Mouse (Mus musculus) testis, adult 2 months (tissue): ENCODE results near the gene Rnf145. TPM values are rescaled to one million over a fixed set of nuclear protein-coding genes. Genes with fewer than 3 reads are reported as not detected.

Experiments used
- H3K27ac ChIP-seq: fragments of 200-500 bp; 2 replicates; pipeline ENCODE4 v1.5.1; 2012; ENCODE audit warnings: low read depth, low read length; ENCODE audit not compliant: control insufficient read depth, insufficient read depth
- H3K27me3 ChIP-seq: fragments of 200-500 bp; 2 replicates; pipeline ENCODE4 v1.6.1; 2012; ENCODE audit warnings: mild to moderate bottlenecking, low read length, moderate library complexity; ENCODE audit not compliant: control insufficient read depth, insufficient read depth
- H3K36me3 ChIP-seq: fragments of 200-500 bp; 2 replicates; pipeline ENCODE4 v1.6.1; 2012; ENCODE audit warnings: mild to moderate bottlenecking, low read length; ENCODE audit not compliant: control insufficient read depth, insufficient read depth
- H3K4me1 ChIP-seq: fragments of 200-500 bp; 2 replicates; pipeline ENCODE4 v1.6.1; 2012; ENCODE audit warnings: low read length; ENCODE audit not compliant: control insufficient read depth, insufficient read depth
- H3K4me3 ChIP-seq: fragments of 200-500 bp; 2 replicates; pipeline ENCODE4 v1.5.1; 2012; ENCODE audit warnings: low read depth, mild to moderate bottlenecking, low read length, moderate library complexity, mixed read lengths; ENCODE audit not compliant: control insufficient read depth
- CTCF ChIP-seq: fragments of 200-500 bp; IDR thresholded peaks from 2 replicates; pipeline ENCODE4 v1.5.1; 2012; ENCODE audit warnings: low read depth, mild to moderate bottlenecking, inconsistent platforms, low read length, moderate library complexity; ENCODE audit not compliant: control insufficient read depth, insufficient read depth, insufficient replicate concordance
- POLR2A ChIP-seq: fragments of 200-500 bp; IDR thresholded peaks from 2 replicates; pipeline ENCODE4 v1.6.1; 2012; ENCODE audit warnings: low read depth, mild to moderate bottlenecking, inconsistent platforms, low read length, moderate library complexity; ENCODE audit not compliant: control insufficient read depth
- polyA plus RNA-seq: library from polyadenylated mRNA; depleted of rRNA; stranded (reverse); fragments of >200 nt; gene quantifications from 2 replicates; pipeline ENCODE4 v1.2.3, GENCODE M21; 2012

Gene Rnf145
- polyA plus RNA-seq, 1 experiment = 14.9 TPM

DNA sequence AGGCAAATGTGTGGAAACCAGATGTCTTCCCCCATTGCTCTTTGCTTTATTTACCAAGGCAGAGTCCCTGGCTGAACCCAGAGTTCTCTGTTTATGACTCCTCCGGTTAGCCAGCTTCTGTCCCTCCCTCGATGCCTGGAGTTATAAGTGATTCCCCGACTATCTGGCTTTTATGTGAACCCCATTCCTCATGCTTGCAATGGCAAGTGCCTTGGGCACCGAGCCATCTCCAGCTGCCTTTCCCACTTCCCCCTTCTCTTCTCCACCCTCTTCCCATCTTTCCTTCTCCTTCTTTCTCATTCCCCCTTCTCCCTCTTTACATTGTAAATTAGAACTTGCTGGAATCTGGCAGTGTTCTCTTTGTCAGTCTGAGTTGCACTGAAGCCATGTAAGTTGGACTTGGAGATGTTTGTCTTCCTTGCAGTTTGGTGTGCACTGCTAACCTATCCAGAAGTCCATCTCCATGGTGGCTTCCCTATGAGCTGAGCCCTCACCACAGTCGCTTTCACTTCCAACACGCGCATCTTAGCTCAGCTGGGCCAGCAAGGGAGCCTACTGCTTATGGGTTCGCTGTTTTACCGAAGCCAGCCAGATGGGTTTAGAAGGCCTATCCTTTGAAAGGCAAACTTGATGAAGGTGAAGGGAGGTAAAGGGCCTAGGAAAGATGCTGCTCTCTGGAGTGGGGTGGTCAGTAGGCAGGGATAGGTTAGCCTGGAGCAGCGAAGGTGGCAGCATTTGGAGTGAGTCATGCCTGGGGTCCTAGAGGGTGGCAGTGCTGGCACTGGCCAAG, 19.9 kb downstream of the Rnf145 start:
- Histone ChIP-seq H3K4me3 (no peak overlapping the region), H3K4me1 (no peaks in the 10 kb centered on the region; the same call in 1 of the 2 replicates), H3K27me3 (no peaks in the 10 kb centered on the region), H3K36me3 (no peaks in the 10 kb centered on the region), H3K27ac (no peak overlapping the region)
- TF ChIP-seq CTCF (no peak), POLR2A (no peak)

DNA sequence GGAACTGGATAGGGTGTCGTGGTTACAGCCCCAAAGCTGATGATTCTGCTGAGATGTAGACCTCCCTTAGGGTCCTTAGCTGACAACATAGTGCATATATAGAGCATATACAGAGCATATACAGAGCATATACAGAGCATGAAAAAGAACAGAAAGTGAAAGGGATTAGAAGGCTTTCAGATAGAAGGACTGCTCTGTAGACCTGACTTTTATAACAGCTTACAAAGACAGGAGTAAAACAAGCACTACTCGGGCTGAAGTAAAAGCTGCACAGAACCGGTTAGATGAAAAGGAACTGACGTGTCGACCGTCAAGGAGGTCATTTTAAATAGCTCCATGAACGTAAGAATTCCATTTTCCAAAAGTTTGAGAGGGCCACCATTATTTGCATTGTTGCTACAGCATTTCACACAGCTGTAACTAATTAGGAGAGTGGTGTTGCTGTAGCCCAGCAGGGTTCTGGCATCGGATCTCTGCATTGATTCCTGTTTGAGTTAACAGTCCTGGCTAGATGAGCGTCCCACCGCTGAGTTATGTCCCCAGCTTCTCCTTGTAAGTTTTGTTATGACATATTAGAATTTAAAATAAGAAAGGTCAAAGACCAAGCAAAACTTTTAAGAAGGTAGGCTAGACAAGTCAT, 20.6 kb downstream of the Rnf145 start:
- Histone ChIP-seq H3K27ac (no peak overlapping the region), H3K36me3 (no peaks in the 10 kb centered on the region), H3K27me3 (no peaks in the 10 kb centered on the region), H3K4me3 (no peak overlapping the region), H3K4me1 (no peaks in the 10 kb centered on the region; the same call in 1 of the 2 replicates)
- TF ChIP-seq POLR2A = no peak
- no peak for TF ChIP-seq CTCF

DNA sequence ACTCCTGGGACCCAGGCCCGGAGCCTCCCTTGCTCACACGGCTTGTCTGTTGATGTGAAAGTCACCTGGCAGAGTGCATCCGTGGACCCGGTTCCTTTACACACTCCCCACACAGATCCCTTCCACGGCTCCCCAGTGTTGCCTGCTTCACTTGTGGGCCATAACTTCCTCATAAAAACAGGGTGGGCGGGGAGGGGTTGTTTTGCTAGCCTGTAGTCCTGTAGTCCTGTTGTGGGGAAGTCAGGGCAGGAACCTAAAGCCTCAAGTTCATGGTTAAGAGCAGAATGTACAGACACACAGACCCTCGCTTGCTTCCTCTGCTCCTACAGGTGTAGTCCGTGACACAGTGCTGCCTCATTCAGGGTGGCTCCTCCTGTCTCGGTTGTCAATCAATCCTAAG, 21.5 kb downstream of the Rnf145 start:
- no peak overlapping the region for H3K4me3 ChIP-seq
- no peaks in the 10 kb centered on the region for H3K4me1 ChIP-seq
- TF ChIP-seq CTCF = no peak
- TF ChIP-seq POLR2A = no peak
- H3K36me3 ChIP-seq = no peaks in the 10 kb centered on the region
- H3K27ac ChIP-seq = no peak overlapping the region
- no peaks in the 10 kb centered on the region for H3K27me3 ChIP-seq

DNA sequence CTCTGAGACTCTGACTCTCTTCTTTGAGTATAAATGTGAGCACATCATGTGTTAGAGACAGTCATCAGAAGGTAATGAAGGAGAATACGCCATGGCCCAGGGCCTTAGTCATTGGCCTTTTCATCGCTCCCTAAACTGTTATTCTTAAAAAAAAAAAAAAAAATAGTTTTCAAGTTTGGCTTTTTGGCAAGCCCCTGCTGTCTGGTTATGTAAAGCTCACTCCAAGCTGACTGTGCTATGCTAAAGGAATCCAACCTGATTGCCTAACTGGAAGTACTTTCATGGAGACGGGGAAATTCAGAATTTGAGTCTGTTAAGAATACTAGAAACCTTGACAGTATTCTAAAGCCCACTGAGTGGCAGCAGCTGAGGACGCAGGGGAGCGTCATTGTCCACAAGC, 22.5 kb downstream of the Rnf145 start:
- TF ChIP-seq CTCF = no peak
- TF ChIP-seq POLR2A = no peak
- H3K4me1 ChIP-seq = no peaks in the 10 kb centered on the region
- H3K4me3 ChIP-seq = no peak overlapping the region
- no peaks in the 10 kb centered on the region for H3K27me3 ChIP-seq
- H3K27ac ChIP-seq = no peak overlapping the region
- no peaks in the 10 kb centered on the region for H3K36me3 ChIP-seq

DNA sequence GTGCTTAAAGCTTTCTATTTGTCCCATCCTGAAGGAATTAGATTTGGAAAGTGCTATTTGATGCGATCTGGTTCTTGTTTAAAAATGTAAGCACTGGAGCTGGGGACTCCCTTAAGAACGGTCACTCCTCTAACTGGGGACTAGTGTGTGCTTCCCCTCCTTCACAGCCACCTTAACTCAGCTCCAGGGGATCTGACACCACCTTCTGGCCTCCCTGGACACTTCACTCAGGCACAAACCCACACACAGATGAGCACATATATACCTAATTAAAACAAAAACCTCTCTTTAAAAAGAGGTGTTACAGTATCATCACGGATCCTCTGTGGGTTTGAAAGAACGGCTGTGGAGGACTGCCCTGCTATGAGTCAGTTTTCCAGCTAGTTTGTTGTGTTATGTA, 23.0 kb downstream of the Rnf145 start:
- TF ChIP-seq CTCF (no peak), POLR2A (no peak)
- no peaks in the 10 kb centered on the region for H3K36me3 ChIP-seq

DNA sequence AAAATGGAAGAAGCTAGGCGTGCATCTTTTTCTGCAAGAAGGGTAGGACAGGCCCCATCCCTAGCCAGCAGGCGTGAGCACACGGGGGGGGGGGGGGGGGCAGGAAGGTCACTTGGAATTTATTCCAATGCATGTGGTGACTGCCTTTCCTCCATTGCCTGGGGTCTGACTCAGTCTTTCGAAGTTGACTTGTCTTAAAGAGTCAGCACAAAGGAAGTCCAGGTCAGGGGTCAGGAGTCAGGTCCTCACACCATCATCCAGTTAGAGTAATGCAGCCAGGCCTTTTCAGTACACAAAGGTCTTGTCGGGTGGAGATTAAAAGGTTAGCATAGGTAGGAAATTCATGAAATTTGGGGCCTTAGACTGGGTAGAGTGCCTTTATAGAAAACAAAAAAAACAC, 24.8 kb downstream of the Rnf145 start:
- H3K27me3 ChIP-seq = no peaks in the 10 kb centered on the region
- H3K27ac ChIP-seq = no peak overlapping the region
- H3K36me3 ChIP-seq = no peaks in the 10 kb centered on the region
- no peak overlapping the region for H3K4me3 ChIP-seq
- TF ChIP-seq POLR2A (no peak), CTCF (no peak)
- no peaks in the 10 kb centered on the region for H3K4me1 ChIP-seq

More for the DNA sequence above, 23.0 kb downstream of the Rnf145 start:
- Histone ChIP-seq H3K4me3 (no peak overlapping the region), H3K4me1 (no peaks in the 10 kb centered on the region), H3K27ac (no peak overlapping the region), H3K27me3 (no peaks in the 10 kb centered on the region)

DNA sequence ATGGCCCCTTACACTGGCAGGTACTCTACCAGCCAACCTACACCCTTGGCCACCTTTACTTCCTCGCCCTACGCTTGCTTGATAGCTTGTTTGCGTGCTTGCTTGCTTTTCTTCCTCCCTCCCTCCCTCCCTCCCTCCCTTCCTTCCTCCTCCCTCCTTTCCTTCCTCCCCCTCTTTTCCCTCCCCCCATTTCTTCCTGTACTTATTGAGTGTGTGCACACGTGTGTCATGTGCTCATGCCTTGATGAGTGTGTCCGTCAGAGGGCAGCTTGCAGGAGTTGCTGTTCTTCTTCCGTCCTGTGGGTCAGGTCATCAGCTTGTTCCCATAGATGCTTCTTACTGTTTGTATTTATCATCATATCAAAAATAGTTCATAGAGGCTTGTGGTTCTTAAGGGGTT, 25.2 kb downstream of the Rnf145 start:
- TF ChIP-seq CTCF (no peak), POLR2A (no peak)
- Histone ChIP-seq H3K4me3 (no peak overlapping the region), H3K36me3 (no peaks in the 10 kb centered on the region)

DNA sequence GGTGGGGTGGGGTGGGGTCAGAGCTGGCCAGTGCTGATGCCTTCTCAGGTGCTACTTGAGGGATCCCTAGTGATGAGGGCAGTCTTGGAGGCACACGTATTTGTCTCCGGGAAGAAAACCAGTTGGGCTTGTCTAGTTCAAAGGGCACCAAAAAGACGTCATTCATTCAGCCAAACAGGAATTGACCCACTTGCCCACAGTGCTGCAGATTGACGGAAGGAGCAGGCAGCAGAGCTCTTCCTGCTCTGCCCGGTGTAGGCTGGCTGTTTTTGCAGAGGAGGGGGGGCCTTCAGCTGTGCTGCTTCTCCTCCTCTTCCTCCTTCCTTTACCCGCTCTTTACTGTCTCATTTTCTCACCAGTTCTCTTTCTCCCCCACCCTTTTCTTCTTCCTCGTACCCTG, 26.4 kb downstream of the Rnf145 start:
- H3K36me3 ChIP-seq = no peaks in the 10 kb centered on the region
- no peaks in the 10 kb centered on the region for H3K4me1 ChIP-seq
- no peak overlapping the region for H3K4me3 ChIP-seq
- H3K27me3 ChIP-seq = no peaks in the 10 kb centered on the region
- TF ChIP-seq POLR2A (no peak), CTCF (no peak)
- no peak overlapping the region for H3K27ac ChIP-seq

More for the DNA sequence above, 25.2 kb downstream of the Rnf145 start:
- Histone ChIP-seq H3K27me3 (no peaks in the 10 kb centered on the region), H3K27ac (no peak overlapping the region), H3K4me1 (no peaks in the 10 kb centered on the region)
